Mouse (Mus musculus): Measurements from ENCODE around the gene Ccnf.

Ccnf gene

DNA sequence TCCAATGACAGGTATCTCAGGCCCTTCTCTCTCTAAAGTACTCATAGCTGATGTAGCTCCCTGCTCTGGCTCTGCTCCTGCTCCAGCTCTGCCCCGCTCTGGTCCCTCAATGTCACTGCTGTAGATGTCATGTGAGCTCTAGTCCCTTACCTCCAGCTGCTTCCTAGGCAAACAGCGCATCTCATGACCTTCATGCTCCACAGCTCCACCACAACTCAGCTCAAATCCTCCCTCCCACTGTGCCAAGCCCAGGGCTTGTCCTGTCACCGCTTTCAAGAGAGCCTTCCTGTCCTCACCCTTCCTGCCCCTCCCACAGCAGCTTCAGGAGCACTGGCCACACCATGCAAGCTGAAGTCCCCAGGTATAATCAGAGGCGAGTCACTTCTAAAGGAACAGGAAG is 51.5 kb downstream of the Ccnf start:
- DNase-seq: peak; percentile 35 to 37

DNA sequence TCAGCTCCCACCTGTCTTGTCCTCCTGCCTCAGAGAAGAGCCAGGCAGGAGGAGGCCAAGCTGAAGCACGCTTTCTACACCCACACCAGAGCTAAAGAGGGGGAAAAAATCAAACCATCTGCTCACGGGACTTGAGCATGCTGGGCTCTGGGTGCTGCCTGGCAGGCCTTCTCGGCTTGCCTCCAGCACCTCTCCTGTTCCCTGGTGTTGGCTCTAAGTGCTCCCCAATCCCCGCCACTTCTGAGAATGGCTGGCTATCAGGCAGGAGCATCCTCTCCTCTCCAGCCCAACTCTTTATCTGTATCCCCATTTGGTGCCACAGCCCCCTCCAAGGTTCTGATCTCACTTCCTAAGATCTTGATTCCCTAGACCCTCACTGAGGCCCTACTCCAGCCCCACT is 52.0 kb downstream of the Ccnf start:
- peak; percentile 45 to 56 for DNase-seq

DNA sequence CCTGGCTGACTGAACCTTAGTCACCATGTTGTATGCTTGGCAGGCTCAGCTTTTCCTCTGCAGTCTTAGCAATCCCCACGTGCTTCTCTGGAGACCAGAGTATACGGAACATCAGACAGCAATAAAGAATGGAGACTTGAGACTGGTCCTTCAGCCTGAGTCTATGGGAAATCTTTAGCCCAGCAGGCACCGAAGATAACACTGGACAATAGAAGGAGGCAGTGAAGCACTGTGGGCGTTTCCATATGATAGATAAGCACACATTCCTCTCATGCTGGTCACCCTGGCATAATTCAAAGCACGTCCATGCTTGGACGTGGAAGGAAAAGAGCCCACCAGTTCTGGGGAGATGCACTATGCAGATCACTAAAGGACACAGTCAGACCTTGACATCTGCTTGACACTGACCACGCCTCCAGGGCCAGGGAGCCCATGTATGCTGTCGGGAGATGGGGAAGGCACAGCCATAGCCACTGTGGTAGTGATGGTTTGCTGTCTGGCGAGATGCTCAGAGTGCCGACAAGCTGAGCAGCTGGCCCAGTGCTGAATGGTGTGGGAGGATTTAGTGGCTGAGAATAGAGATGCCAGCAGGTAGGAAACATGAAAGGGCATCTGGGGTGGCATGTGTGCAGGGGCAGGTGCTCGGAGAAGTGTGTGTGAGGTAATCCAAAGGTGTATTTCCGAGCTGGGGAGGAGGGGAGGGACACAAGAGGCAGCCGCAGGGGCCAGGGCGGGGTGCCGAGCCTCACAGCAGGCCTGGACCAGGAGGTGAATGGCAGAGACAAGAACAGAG is 54.1 kb downstream of the Ccnf start:
- DNase-seq: peak in 1 of 2 experiments; percentile 18

DNA sequence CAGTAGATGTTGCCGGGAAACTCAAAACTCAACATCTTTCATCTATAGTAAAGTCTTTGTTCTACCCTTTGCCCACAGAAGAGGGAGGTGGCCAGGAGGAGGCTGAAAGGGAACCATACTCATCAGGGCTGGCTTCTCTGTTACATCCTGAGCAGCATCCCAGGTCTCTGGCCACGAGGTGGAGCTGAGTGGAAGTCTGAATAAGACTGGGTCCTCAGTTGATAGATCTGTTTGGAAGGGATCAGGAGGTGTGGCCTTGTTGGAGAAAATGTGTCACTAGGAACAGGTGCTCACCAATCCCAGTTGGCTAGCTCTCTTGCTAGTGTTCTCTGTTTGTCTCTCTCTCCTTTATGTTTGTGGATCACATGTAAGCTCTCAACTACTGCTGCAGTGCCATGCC is 55.9 kb downstream of the Ccnf start:
- DNase-seq: no peak

DNA sequence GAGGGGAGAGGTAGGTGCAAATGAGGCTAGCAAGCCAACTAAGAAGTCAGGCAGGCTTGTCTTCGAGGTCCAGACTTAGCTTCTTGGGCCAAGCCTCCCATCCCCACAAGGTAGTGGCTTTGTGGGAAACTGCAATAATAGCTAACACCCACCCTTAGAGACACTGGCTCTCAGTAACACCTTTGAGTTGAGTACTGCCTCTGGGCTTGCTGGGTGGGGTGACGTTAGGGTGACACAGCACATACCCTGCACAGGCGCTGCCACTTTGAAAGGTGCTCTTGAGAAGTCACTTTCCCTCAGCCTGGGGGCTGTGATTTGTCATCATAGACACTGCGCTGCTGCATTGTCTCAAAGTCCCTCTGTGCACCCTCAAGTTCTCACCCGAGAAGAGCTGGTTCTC is 57.5 kb downstream of the Ccnf start:
- no peak for DNase-seq

GRCm38 (mm10) chr17:24193268-24193667 is 58.0 kb downstream of the Ccnf start:
- DNase-seq: no peak

GRCm38 (mm10) chr17:24192848-24193247 is 58.4 kb downstream of the Ccnf start:
- DNase-seq: no peak

GRCm38 (mm10) chr17:24191481-24191880 is 59.8 kb downstream of the Ccnf start:
- DNase-seq: no peak

GRCm38 (mm10) chr17:24190934-24191333 is 60.4 kb downstream of the Ccnf start:
- no peak for DNase-seq

DNA sequence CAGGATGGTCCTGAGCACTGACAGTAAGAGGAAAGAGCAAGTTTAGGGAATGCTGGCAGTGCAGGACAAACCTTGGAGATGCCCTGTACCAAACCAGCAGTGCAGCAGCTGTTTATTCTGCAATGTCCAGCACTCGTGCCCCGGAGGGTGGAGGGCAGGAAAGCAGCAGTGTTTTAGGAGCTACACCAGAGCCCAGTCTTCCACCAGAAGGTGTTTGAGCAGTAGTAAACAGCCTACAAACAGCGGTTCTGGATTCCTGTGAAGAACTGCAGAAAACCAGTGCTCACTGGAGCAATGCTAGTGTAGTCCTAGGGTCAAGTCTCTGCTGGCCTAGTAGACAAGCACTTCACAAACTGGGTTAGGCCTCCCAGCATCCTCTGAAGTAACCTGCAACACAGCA is 77.0 kb downstream of the Ccnf start:
- no peak for DNase-seq

- peak; percentile 87 to 94 for DNase-seq
Observed at GRCm38 (mm10) chr17:24173423-24173822, 77.9 kb downstream of the Ccnf start.

Measured in cerebellum, postnatal 10 days (tissue).